In the genomic region with DNA sequence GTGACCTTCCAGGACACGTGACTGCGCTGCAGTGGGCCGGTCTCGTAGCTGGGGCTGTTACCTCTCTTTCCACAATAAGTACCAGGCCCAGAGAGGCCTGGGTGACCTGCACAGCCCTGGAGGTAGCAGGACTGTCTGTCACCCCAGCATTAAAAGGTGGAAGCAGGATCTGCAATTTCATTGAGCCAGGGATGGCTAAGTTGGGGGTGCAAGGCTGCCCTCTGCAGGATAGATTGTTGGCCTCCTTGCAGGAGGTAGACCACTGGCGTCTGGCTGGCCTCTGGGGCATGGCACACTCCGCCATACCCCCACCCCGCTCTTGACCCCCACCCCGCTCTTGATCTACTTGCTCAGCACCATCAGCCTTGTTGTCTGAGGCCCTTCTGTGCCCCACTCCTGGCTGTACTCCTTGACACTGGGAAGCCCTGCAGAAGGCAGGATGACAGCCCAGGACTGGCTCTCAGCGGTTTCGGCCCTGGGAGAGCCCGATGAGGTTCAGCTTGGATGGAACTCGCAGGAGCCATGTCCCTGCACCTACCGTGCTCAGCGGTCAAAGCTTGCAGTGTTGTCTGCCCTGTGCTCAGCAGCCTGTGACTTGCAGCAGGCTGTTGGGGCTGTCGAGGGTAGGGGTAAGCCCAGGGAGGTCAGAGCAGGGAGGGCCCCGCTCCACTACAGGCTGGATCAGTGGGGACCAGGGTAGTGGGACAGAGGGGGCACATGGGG, we compare ENCODE assay signal across 8 mouse cellular contexts. TPM values are rescaled to one million over a fixed set of nuclear protein-coding genes. Genes with fewer than 3 reads are reported as not detected.
DNase-seq lines count a peak whose midpoint lies in the region; ATAC-seq and TF ChIP-seq lines count a peak whose summit lies in the region.

No protein-coding gene starts in this region.

- H3K4me1 ChIP-seq in heart, embryonic 13.5 days = peaks cover 40% of the 10 kb centered on the region
- no peaks in the 10 kb centered on the region; the same call in 1 of the 2 replicates for H3K4me1 ChIP-seq in bone marrow, adult 2 months (ENCODE audit: control insufficient read depth, insufficient read depth, low read length)
- peaks cover 10% of the 10 kb centered on the region for H3K4me1 ChIP-seq in hindbrain, embryonic 11.5 days (replicated peaks; ENCODE audit: control insufficient read depth, insufficient read depth, low read length)
- H3K4me1 ChIP-seq in liver, embryonic 12.5 days = peaks cover 53% of the 10 kb centered on the region
- H3K4me1 ChIP-seq in stomach, embryonic 15.5 days = peaks cover 36% of the 10 kb centered on the region

- no peaks in the 10 kb centered on the region for H3K9me3 ChIP-seq in heart, embryonic 13.5 days
- no peaks in the 10 kb centered on the region for H3K9me3 ChIP-seq in hindbrain, embryonic 11.5 days (ENCODE audit: control insufficient read depth, low read length)
- H3K9me3 ChIP-seq in liver, embryonic 12.5 days (replicated peaks) = no peaks in the 10 kb centered on the region
- H3K9me3 ChIP-seq in stomach, embryonic 15.5 days = no peaks in the 10 kb centered on the region

- TF ChIP-seq POLR2A in bone marrow, adult 2 months (IDR thresholded peaks at IDR 0.05; ENCODE audit: borderline replicate concordance, control insufficient read depth, low read depth, low read length) = no peak

- H3K4me2 ChIP-seq in heart, embryonic 13.5 days = peak overlapping the region; percentile 64
- H3K4me2 ChIP-seq in hindbrain, embryonic 11.5 days (replicated peaks; ENCODE audit: low read depth, low read length) = peak overlapping the region; percentile 25; the same call in 1 of the 2 replicates
- H3K4me2 ChIP-seq in liver, embryonic 12.5 days = peak overlapping the region; percentile 63
- peak overlapping the region; percentile 55 for H3K4me2 ChIP-seq in stomach, embryonic 15.5 days

- ATAC-seq in heart, embryonic 13.5 days (ENCODE audit: extremely low read depth, insufficient number of reproducible peaks, low FRiP score, low TSS enrichment) = no peak
- ATAC-seq in hindbrain, embryonic 11.5 days (ENCODE audit: low FRiP score) = no peak
- ATAC-seq in liver, embryonic 12.5 days = no peak
- ATAC-seq in stomach, embryonic 15.5 days (ENCODE audit: insufficient read depth, low FRiP score, low read depth) = no peak
- ATAC-seq in frontal cortex, adult (ENCODE audit: low TSS enrichment) = no peak

- intact Hi-C loops in heart, postnatal 25 days (cut with DNase I) = no loop called here

- H3K36me3 ChIP-seq in heart, embryonic 13.5 days = peaks cover 64% of the 10 kb centered on the region
- H3K36me3 ChIP-seq in hindbrain, embryonic 11.5 days (ENCODE audit: control insufficient read depth, insufficient read depth, low read length) = peaks cover 11% of the 10 kb centered on the region
- H3K36me3 ChIP-seq in liver, embryonic 12.5 days = peaks cover 66% of the 10 kb centered on the region
- peaks cover 25% of the 10 kb centered on the region for H3K36me3 ChIP-seq in stomach, embryonic 15.5 days

- no peaks in the 10 kb centered on the region for H3K27me3 ChIP-seq in heart, embryonic 13.5 days (replicated peaks)
- H3K27me3 ChIP-seq in hindbrain, embryonic 11.5 days (ENCODE audit: control insufficient read depth, insufficient read depth, low read length) = no peaks in the 10 kb centered on the region
- H3K27me3 ChIP-seq in liver, embryonic 12.5 days (replicated peaks) = no peaks in the 10 kb centered on the region
- no peaks in the 10 kb centered on the region for H3K27me3 ChIP-seq in stomach, embryonic 15.5 days (replicated peaks)

- peak overlapping the region; percentile 34 for H3K4me3 ChIP-seq in heart, embryonic 13.5 days
- no peak overlapping the region for H3K4me3 ChIP-seq in bone marrow, adult 2 months (replicated peaks; ENCODE audit: control insufficient read depth, low read depth, low read length)
- no peak overlapping the region for H3K4me3 ChIP-seq in hindbrain, embryonic 11.5 days (ENCODE audit: low read depth, low read length)
- peak overlapping the region; percentile 16 for H3K4me3 ChIP-seq in liver, embryonic 12.5 days
- H3K4me3 ChIP-seq in stomach, embryonic 15.5 days (replicated peaks) = peak overlapping the region; percentile 28

- H3K27ac ChIP-seq in heart, embryonic 13.5 days (replicated peaks) = 0 out of 2 replicates have a peak overlapping the region, but pooled peaks have one; percentile 29
- H3K27ac ChIP-seq in bone marrow, adult 2 months (ENCODE audit: control insufficient read depth, insufficient read depth, low read depth, low read length, poor library complexity) = no peak overlapping the region
- H3K27ac ChIP-seq in hindbrain, embryonic 11.5 days (ENCODE audit: low read depth, low read length) = no peak overlapping the region
- peak overlapping the region; percentile 18 for H3K27ac ChIP-seq in liver, embryonic 12.5 days
- H3K27ac ChIP-seq in stomach, embryonic 15.5 days = peak overlapping the region; percentile 65

- H3K9ac ChIP-seq in heart, embryonic 13.5 days = peak overlapping the region; percentile 76
- peak overlapping the region; percentile 19; the same call in 1 of the 2 replicates for H3K9ac ChIP-seq in hindbrain, embryonic 11.5 days (ENCODE audit: low read depth, low read length)
- H3K9ac ChIP-seq in liver, embryonic 12.5 days = peak overlapping the region; percentile 44
- peak overlapping the region; percentile 13; the same call in 1 of the 2 replicates for H3K9ac ChIP-seq in stomach, embryonic 15.5 days

- WGBS in heart, embryonic 13.5 days = 40% methylated on average over 16 of the region's 16 CpGs
- 68% methylated on average over 16 of the region's 16 CpGs for WGBS in bone marrow, adult 2 months
- WGBS in hindbrain, embryonic 11.5 days = 47% methylated on average over 15 of the region's 16 CpGs
- WGBS in liver, embryonic 12.5 days (ENCODE audit: insufficient replicate concordance) = 62% methylated on average over 16 of the region's 16 CpGs
- WGBS in stomach, embryonic 15.5 days = 50% methylated on average over 16 of the region's 16 CpGs

- peak; percentile 58 for TF ChIP-seq CTCF in bone marrow, adult 2 months (IDR thresholded peaks at IDR 0.05; ENCODE audit: control insufficient read depth, insufficient read depth, low read length)

- no peak for DNase-seq in heart, postnatal 25 days (ENCODE audit: low spot score)
- DNase-seq in hindbrain, embryonic 11.5 days (ENCODE audit: low spot score) = no peak
- no peak for DNase-seq in ovary, postnatal 14 days (ENCODE audit: low spot score)

RNA-seq across cellular contexts. Expression of a gene that starts 4.4 kb away (rescaled TPM):
- 25.6 and 28.2 TPM in 2 replicates for polyA plus RNA-seq in heart, embryonic 13.5 days (2015; fragmentation: Nextera tagmentation; extraction: Ambion mirVana)
- total RNA-seq in heart, postnatal 25 days (2021) = 10 to 100 TPM; 13.5 to 16.6 TPM
- polyA plus RNA-seq in bone marrow, adult 2 months (2011; ENCODE audit: insufficient read depth, insufficient read length, low replicate concordance, missing spikeins) = 24.0 and 36.6 TPM in 2 replicates
- 26.0 and 28.9 TPM in 2 replicates for polyA plus RNA-seq in hindbrain, embryonic 11.5 days (2014; fragmentation: Nextera tagmentation; extraction: Ambion mirVana)
- polyA plus RNA-seq in liver, embryonic 12.5 days (2016; fragmentation: Nextera tagmentation; extraction: Ambion mirVana) = 52.9 and 55.1 TPM in 2 replicates
- polyA plus RNA-seq in stomach, embryonic 15.5 days (2015; fragmentation: Nextera tagmentation; extraction: Ambion mirVana) = 40.5 and 40.9 TPM in 2 replicates

RNA-seq across cellular contexts. Expression of a gene that starts 12.0 kb away (rescaled TPM):
- 13.6 and 14.7 TPM in 2 replicates for polyA plus RNA-seq in heart, embryonic 13.5 days (2015; fragmentation: Nextera tagmentation; extraction: Ambion mirVana)
- 1 to 10 TPM; 4.8 to 5.7 TPM for total RNA-seq in heart, postnatal 25 days (2021)
- polyA plus RNA-seq in bone marrow, adult 2 months (2011; ENCODE audit: insufficient read depth, insufficient read length, low replicate concordance, missing spikeins) = 3.3 and 7.9 TPM in 2 replicates
- polyA plus RNA-seq in hindbrain, embryonic 11.5 days (2014; fragmentation: Nextera tagmentation; extraction: Ambion mirVana) = 2.3 TPM in 2 replicates
- 6.7 and 7.0 TPM in 2 replicates for polyA plus RNA-seq in liver, embryonic 12.5 days (2016; fragmentation: Nextera tagmentation; extraction: Ambion mirVana)
- polyA plus RNA-seq in stomach, embryonic 15.5 days (2015; fragmentation: Nextera tagmentation; extraction: Ambion mirVana) = 23.5 and 25.3 TPM in 2 replicates

RNA-seq across cellular contexts. Expression of a gene that starts 23.7 kb away (rescaled TPM):
- polyA plus RNA-seq in heart, embryonic 13.5 days (2015; fragmentation: Nextera tagmentation; extraction: Ambion mirVana) = 31.0 and 32.0 TPM in 2 replicates
- 10 to 100 TPM; 30.0 to 33.7 TPM for total RNA-seq in heart, postnatal 25 days (2021)
- 31.2 and 62.2 TPM in 2 replicates for polyA plus RNA-seq in bone marrow, adult 2 months (2011; ENCODE audit: insufficient read depth, insufficient read length, low replicate concordance, missing spikeins)
- 46.3 and 47.0 TPM in 2 replicates for polyA plus RNA-seq in hindbrain, embryonic 11.5 days (2014; fragmentation: Nextera tagmentation; extraction: Ambion mirVana)
- polyA plus RNA-seq in liver, embryonic 12.5 days (2016; fragmentation: Nextera tagmentation; extraction: Ambion mirVana) = 27.8 and 29.0 TPM in 2 replicates
- polyA plus RNA-seq in stomach, embryonic 15.5 days (2015; fragmentation: Nextera tagmentation; extraction: Ambion mirVana) = 43.1 and 47.6 TPM in 2 replicates

RNA-seq across cellular contexts. Expression of a gene that starts 25.1 kb away (rescaled TPM):
- 2.2 and 2.4 TPM in 2 replicates for polyA plus RNA-seq in heart, embryonic 13.5 days (2015; fragmentation: Nextera tagmentation; extraction: Ambion mirVana)
- not detected for total RNA-seq in heart, postnatal 25 days (2021)
- 3.0 and 3.4 TPM in 2 replicates for polyA plus RNA-seq in bone marrow, adult 2 months (2011; ENCODE audit: insufficient read depth, insufficient read length, low replicate concordance, missing spikeins)
- 3.8 and 3.9 TPM in 2 replicates for polyA plus RNA-seq in hindbrain, embryonic 11.5 days (2014; fragmentation: Nextera tagmentation; extraction: Ambion mirVana)
- polyA plus RNA-seq in liver, embryonic 12.5 days (2016; fragmentation: Nextera tagmentation; extraction: Ambion mirVana) = 1.1 and 1.3 TPM in 2 replicates
- 32.6 and 38.7 TPM in 2 replicates for polyA plus RNA-seq in stomach, embryonic 15.5 days (2015; fragmentation: Nextera tagmentation; extraction: Ambion mirVana)

RNA-seq across cellular contexts. Expression of a gene that starts 26.6 kb away (rescaled TPM):
- polyA plus RNA-seq in heart, embryonic 13.5 days (2015; fragmentation: Nextera tagmentation; extraction: Ambion mirVana) = 0.06 TPM in 1 of 2 replicates, not detected in the other
- 1 to 10 TPM; 4.8 to 5.4 TPM for total RNA-seq in heart, postnatal 25 days (2021)
- not detected in 2 replicates for polyA plus RNA-seq in bone marrow, adult 2 months (2011; ENCODE audit: insufficient read depth, insufficient read length, low replicate concordance, missing spikeins)
- polyA plus RNA-seq in hindbrain, embryonic 11.5 days (2014; fragmentation: Nextera tagmentation; extraction: Ambion mirVana) = not detected in 2 replicates
- polyA plus RNA-seq in liver, embryonic 12.5 days (2016; fragmentation: Nextera tagmentation; extraction: Ambion mirVana) = 0.04 TPM in 1 of 2 replicates, not detected in the other
- polyA plus RNA-seq in stomach, embryonic 15.5 days (2015; fragmentation: Nextera tagmentation; extraction: Ambion mirVana) = 0.04 and 0.12 TPM in 2 replicates

Comparison
In these comparisons a context has a peak if more than half of its experiments do, and no peak if none do; other contexts are left out.
1. H3K27ac ChIP-seq: peak in heart, embryonic 13.5 days (single experiment), liver, embryonic 12.5 days (single experiment) and stomach, embryonic 15.5 days (single experiment); none in bone marrow, adult 2 months (single experiment) and hindbrain, embryonic 11.5 days (single experiment).
2. H3K4me3 ChIP-seq: peak in heart, embryonic 13.5 days (single experiment), liver, embryonic 12.5 days (single experiment) and stomach, embryonic 15.5 days (single experiment); none in bone marrow, adult 2 months (single experiment) and hindbrain, embryonic 11.5 days (single experiment).
3. H3K9ac ChIP-seq: peak in every context shown above with its lines; median percentile 76 in heart, embryonic 13.5 days; 44 in liver, embryonic 12.5 days; 19 in hindbrain, embryonic 11.5 days; 13 in stomach, embryonic 15.5 days.
4. Peak in every context shown above with its lines, with median percentiles within 50 percentile points of each other: H3K4me2 ChIP-seq.